Mouse (Mus musculus): ENCODE results near the gene Tmeff2.

- no peak for TF ChIP-seq CTCF (IDR thresholded peaks at IDR 0.05; ENCODE audit: low read depth, low read length)
- TF ChIP-seq EP300 (IDR thresholded peaks at IDR 0.05; ENCODE audit: insufficient read depth, low read depth, low read length), result no peak
- TF ChIP-seq POLR2A (IDR thresholded peaks at IDR 0.05; ENCODE audit: insufficient read depth, low read length), result no peak
These were observed 79.1 kb downstream of the Tmeff2 start for GRCm38 (mm10) chr1:50979358-50980081.
